Comparison of ENCODE assay signal across 7 mouse cellular contexts in the genomic region with DNA sequence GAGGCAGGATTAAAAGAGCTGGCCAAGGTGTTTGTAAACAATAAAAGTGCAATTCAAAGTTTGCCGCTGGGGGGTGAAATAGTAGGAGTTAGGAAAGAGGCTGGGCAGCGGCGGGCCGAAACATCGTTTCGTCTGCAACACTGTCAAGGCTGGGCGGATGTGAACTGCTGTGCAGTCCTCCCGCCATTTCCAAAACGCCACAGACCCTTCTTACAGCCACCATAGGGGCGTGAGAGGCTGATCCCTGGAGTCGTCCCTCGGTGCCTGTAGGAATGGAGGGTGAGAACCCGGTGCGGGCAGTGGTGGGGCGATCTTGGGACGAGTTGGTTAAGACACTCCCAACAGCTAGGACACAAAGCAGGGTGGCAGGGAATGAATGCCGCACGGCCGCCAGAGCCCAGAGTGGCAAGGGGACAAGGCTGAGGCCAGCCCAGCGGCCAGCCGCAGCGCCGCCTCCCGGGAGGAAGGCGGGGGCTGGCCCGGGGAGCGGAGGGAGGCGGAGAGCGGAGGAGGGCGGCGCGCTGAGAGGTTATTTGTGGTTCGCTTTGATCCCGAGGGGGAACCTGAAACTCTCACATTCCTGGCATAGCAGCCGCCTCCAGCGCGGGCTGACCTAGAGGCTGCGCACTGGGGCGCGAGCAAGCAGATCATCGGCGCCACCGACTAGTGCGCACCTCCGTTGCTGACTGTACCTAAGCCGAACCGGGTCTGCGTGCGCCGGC. TPM values are rescaled to one million over a fixed set of nuclear protein-coding genes. Genes with fewer than 3 reads are reported as not detected.
DNase-seq lines count a peak whose midpoint lies in the region; ATAC-seq and TF ChIP-seq lines count a peak whose summit lies in the region.

No protein-coding gene starts in this region.

- TF ChIP-seq CTCF in small intestine, adult 2 months (IDR thresholded peaks at IDR 0.05; ENCODE audit: extremely low read depth, insufficient read length, insufficient replicate concordance, low read depth, low read length) = peak; percentile 38; the same call in 1 of the 2 replicates

- H3K4me1 ChIP-seq in embryonic facial prominence, embryonic 10.5 days = peaks cover 73% of the 10 kb centered on the region
- peaks cover 78% of the 10 kb centered on the region for H3K4me1 ChIP-seq in limb, embryonic 10.5 days
- peaks cover 50% of the 10 kb centered on the region for H3K4me1 ChIP-seq in midbrain, embryonic 11.5 days (ENCODE audit: control insufficient read depth, insufficient read depth, low read length)
- peaks cover 10% of the 10 kb centered on the region for H3K4me1 ChIP-seq in small intestine, adult 2 months (ENCODE audit: control insufficient read depth, insufficient read depth, insufficient read length, low read length)

- ATAC-seq in midbrain, embryonic 11.5 days (ENCODE audit: low FRiP score) = peak; percentile 88

- H3K9ac ChIP-seq in midbrain, embryonic 11.5 days (ENCODE audit: low read length) = peak overlapping the region; percentile 99

- H3K27me3 ChIP-seq in embryonic facial prominence, embryonic 10.5 days (replicated peaks; ENCODE audit: low read depth, poor library complexity, severe bottlenecking) = peaks cover 4% of the 10 kb centered on the region; the same call in 1 of the 2 replicates
- 0 out of 2 replicates have a peak, but pooled peaks cover 6% of the 10 kb centered on the region for H3K27me3 ChIP-seq in limb, embryonic 10.5 days (ENCODE audit: low read depth, poor library complexity, severe bottlenecking)
- peaks cover 6% of the 10 kb centered on the region; the same call in 1 of the 2 replicates for H3K27me3 ChIP-seq in midbrain, embryonic 11.5 days (ENCODE audit: control insufficient read depth, insufficient read depth, low read length)
- no peaks in the 10 kb centered on the region for H3K27me3 ChIP-seq in small intestine, adult 2 months (ENCODE audit: control insufficient read depth, insufficient read depth, low read length)

- peaks cover 26% of the 10 kb centered on the region for H3K36me3 ChIP-seq in embryonic facial prominence, embryonic 10.5 days (replicated peaks)
- peaks cover 26% of the 10 kb centered on the region for H3K36me3 ChIP-seq in limb, embryonic 10.5 days
- peaks cover 15% of the 10 kb centered on the region for H3K36me3 ChIP-seq in midbrain, embryonic 11.5 days (ENCODE audit: control insufficient read depth, insufficient read depth, low read length)
- peaks cover 8% of the 10 kb centered on the region; the same call in 1 of the 2 replicates for H3K36me3 ChIP-seq in small intestine, adult 2 months (ENCODE audit: control insufficient read depth, insufficient read depth, low read length)

- TF ChIP-seq POLR2A in small intestine, adult 2 months (IDR thresholded peaks at IDR 0.05; ENCODE audit: low read depth, low read length) = peak; percentile 89

- WGBS in embryonic facial prominence, embryonic 10.5 days = under 1% methylated on average over 50 of the region's 50 CpGs
- under 1% methylated on average over 50 of the region's 50 CpGs for WGBS in limb, embryonic 10.5 days
- WGBS in midbrain, embryonic 11.5 days = under 1% methylated on average over 50 of the region's 50 CpGs
- WGBS in small intestine, adult 2 months = under 1% methylated on average over 47 of the region's 50 CpGs

- peak overlapping the region; percentile 87 for H3K4me3 ChIP-seq in embryonic facial prominence, embryonic 10.5 days
- peak overlapping the region; percentile 96 for H3K4me3 ChIP-seq in limb, embryonic 10.5 days
- H3K4me3 ChIP-seq in midbrain, embryonic 11.5 days (ENCODE audit: low read depth, low read length) = peak overlapping the region; percentile 85
- H3K4me3 ChIP-seq in small intestine, adult 2 months (ENCODE audit: low read depth, low read length) = peak overlapping the region; percentile 87

- peak overlapping the region; percentile 83 for H3K4me2 ChIP-seq in midbrain, embryonic 11.5 days

- H3K27ac ChIP-seq in embryonic facial prominence, embryonic 10.5 days (replicated peaks) = peak overlapping the region; percentile 99
- peak overlapping the region; percentile 99 for H3K27ac ChIP-seq in limb, embryonic 10.5 days
- peak overlapping the region; percentile 98 for H3K27ac ChIP-seq in midbrain, embryonic 11.5 days (ENCODE audit: low read depth, low read length)
- peak overlapping the region; percentile 97 for H3K27ac ChIP-seq in small intestine, adult 2 months (ENCODE audit: insufficient read depth, low read depth, low read length)

- DNase-seq in adrenal gland, postnatal 36 days = peak; percentile 95
- peak; percentile 96 for DNase-seq in embryonic facial prominence, embryonic 10.5 days (ENCODE audit: low spot score)
- peak; percentile 92 to 97 for DNase-seq in heart, adult 18-20 months
- DNase-seq in kidney, adult 18-20 months = peak; percentile 96
- peak; percentile 96 for DNase-seq in limb, embryonic 10.5 days (ENCODE audit: low spot score)
- DNase-seq in midbrain, embryonic 11.5 days (ENCODE audit: low spot score, missing footprints) = peak; percentile 99

- H3K9me3 ChIP-seq in embryonic facial prominence, embryonic 10.5 days = no peaks in the 10 kb centered on the region
- no peaks in the 10 kb centered on the region for H3K9me3 ChIP-seq in limb, embryonic 10.5 days (replicated peaks)
- no peaks in the 10 kb centered on the region for H3K9me3 ChIP-seq in midbrain, embryonic 11.5 days (ENCODE audit: control insufficient read depth, low read length)

RNA-seq across cellular contexts. Expression of a gene that starts 0.9 kb away (rescaled TPM):
- 100 to 1,000 TPM; 219 to 385 TPM for total RNA-seq in adrenal gland, postnatal 36 days (2021)
- 61.4 and 64.0 TPM in 2 replicates for polyA plus RNA-seq in embryonic facial prominence, embryonic 10.5 days (2016; fragmentation: Nextera tagmentation; extraction: Ambion mirVana)
- total RNA-seq in heart, adult 18-20 months (2021) = 10 to 100 TPM; 57.4 to 60.8 TPM
- polyA plus RNA-seq in limb, embryonic 10.5 days (2016; fragmentation: Nextera tagmentation; extraction: Ambion mirVana) = 41.6 and 49.1 TPM in 2 replicates
- 47.0 and 58.0 TPM in 2 replicates for polyA plus RNA-seq in midbrain, embryonic 11.5 days (2014; fragmentation: Nextera tagmentation; extraction: Ambion mirVana)
- 8.7 and 12.3 TPM in 2 replicates for polyA plus RNA-seq in small intestine, adult 2 months (2012; rRNA removed)

Comparison
In these comparisons a context has a peak if more than half of its experiments do, and no peak if none do; other contexts are left out.
1. Peak in every context shown above with its lines: DNase-seq, ATAC-seq, H3K4me3 ChIP-seq and H3K27ac ChIP-seq.